Mouse (Mus musculus): ENCODE measurements at regions not wholly inside any gene's neighbourhood (a gene's known extent, or its start where the extent isn't known, plus 50 kb on each side); places are given as distances from the start of the nearest gene placed in this dataset.

GRCm38 (mm10) chr13:115361457-115361856 is 259.7 kb upstream of the Itga1 start:
- TF ChIP-seq POLR2A (IDR thresholded peaks at IDR 0.05; ENCODE audit: extremely low read depth, insufficient read depth, low read length) (no peak), CTCF (IDR thresholded peaks at IDR 0.05; ENCODE audit: low read depth, low read length) (no peak)

Data from liver, adult 2 months (tissue).